Mouse (Mus musculus) ES-Bruce4 (cell line): Measurements from ENCODE around the gene Zfp651. TPM values are rescaled to one million over a fixed set of nuclear protein-coding genes. Genes with fewer than 3 reads are reported as not detected.

Source experiments
- H3K27ac ChIP-seq: 2 replicates; pipeline ENCODE4 v1.5.1; 2012; ENCODE audit warnings: low read length, inconsistent platforms; ENCODE audit not compliant: insufficient read depth
- H3K27me3 ChIP-seq: 2 replicates; pipeline ENCODE4 v1.6.1; 2012; ENCODE audit warnings: mild to moderate bottlenecking, low read length, inconsistent platforms; ENCODE audit not compliant: control insufficient read depth, poor library complexity, insufficient read depth, severe bottlenecking
- H3K36me3 ChIP-seq: 2 replicates; pipeline ENCODE4 v1.6.1; 2012; ENCODE audit warnings: inconsistent platforms, mild to moderate bottlenecking, low read length, moderate library complexity; ENCODE audit not compliant: control insufficient read depth, poor library complexity, insufficient read depth, severe bottlenecking
- H3K4me1 ChIP-seq: one replicate; pipeline ENCODE4 v1.8.1; 2011; ENCODE audit warnings: low read length; ENCODE audit not compliant: control insufficient read depth, insufficient read depth
- H3K4me3 ChIP-seq: 2 replicates; pipeline ENCODE4 v1.5.1; 2011; ENCODE audit warnings: low read depth, mild to moderate bottlenecking, low read length
- H3K9ac ChIP-seq: 2 replicates; pipeline ENCODE4 v1.6.1; 2012; ENCODE audit warnings: low read depth, mild to moderate bottlenecking, inconsistent platforms; ENCODE audit not compliant: poor library complexity, severe bottlenecking
- H3K9me3 ChIP-seq: replicated peaks from 2 replicates; pipeline ENCODE4 v1.6.1; 2012; ENCODE audit warnings: mild to moderate bottlenecking, low read length, inconsistent platforms; ENCODE audit not compliant: control insufficient read depth, poor library complexity, insufficient read depth, severe bottlenecking
- CTCF ChIP-seq: IDR thresholded peaks from one replicate; pipeline ENCODE4 v1.8.1; 2011; ENCODE audit warnings: low read depth, low read length
- EP300 ChIP-seq: IDR thresholded peaks from 2 replicates; pipeline ENCODE4 v1.6.1; 2011; ENCODE audit warnings: low read depth, low read length; ENCODE audit not compliant: insufficient read depth
- POLR2A ChIP-seq: IDR thresholded peaks from one replicate; pipeline ENCODE4 v1.8.1; 2011; ENCODE audit warnings: low read length; ENCODE audit not compliant: insufficient read depth
- polyA plus RNA-seq: library from polyadenylated mRNA; stranded (reverse); fragments of >200 nt; gene quantifications from 2 replicates; pipeline ENCODE4 v1.2.4, GENCODE M21; 2011; ENCODE audit warnings: low read depth; ENCODE audit not compliant: missing spikeins, insufficient read depth, insufficient read length

The Zfp651 gene
- polyA plus RNA-seq, 1 experiment, result 6.5 TPM

GRCm38 (mm10) chr9:121761091-121761665 is 2.0 kb downstream of the Zfp651 start:
- TF ChIP-seq CTCF (no peak), POLR2A (no peak), EP300 (no peak)
- H3K4me3 ChIP-seq, result no peak overlapping the region
- H3K4me1 ChIP-seq, result peaks cover 3% of the 10 kb centered on the region
- no peak overlapping the region for H3K9ac ChIP-seq
- H3K9me3 ChIP-seq, result no peaks in the 10 kb centered on the region
- no peaks in the 10 kb centered on the region for H3K36me3 ChIP-seq
- no peak overlapping the region for H3K27ac ChIP-seq
- H3K27me3 ChIP-seq, result no peaks in the 10 kb centered on the region

- H3K4me1 ChIP-seq, result peaks cover 3% of the 10 kb centered on the region
- no peaks in the 10 kb centered on the region for H3K27me3 ChIP-seq
- H3K36me3 ChIP-seq, result no peaks in the 10 kb centered on the region
- H3K9me3 ChIP-seq, result no peaks in the 10 kb centered on the region
- no peak overlapping the region for H3K4me3 ChIP-seq
- TF ChIP-seq EP300, result no peak
- no peak for TF ChIP-seq CTCF
- no peak for TF ChIP-seq POLR2A
- no peak overlapping the region for H3K27ac ChIP-seq
- no peak overlapping the region for H3K9ac ChIP-seq
Measured at GRCm38 (mm10) chr9:121761787-121762186, 2.7 kb downstream of the Zfp651 start.

DNA sequence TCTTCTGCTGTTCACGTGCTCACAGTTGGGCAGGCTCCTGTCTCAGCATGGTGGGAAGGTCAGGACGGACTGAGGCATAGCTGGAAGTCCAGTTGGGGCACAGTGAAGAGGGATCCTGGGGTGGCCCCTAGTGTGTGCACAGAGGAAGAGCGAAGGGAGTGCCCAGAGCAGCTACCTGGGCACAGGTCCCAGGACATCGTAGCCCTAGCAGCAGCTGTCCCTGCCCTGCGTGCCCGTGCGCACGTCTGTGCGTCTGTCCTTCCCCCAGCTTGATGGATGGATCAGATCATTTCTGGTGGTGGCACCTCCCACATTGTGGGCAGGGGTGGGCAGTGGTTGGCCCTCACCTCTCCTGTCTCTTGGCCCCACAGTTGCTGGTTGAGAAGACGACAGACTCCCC is 3.1 kb downstream of the Zfp651 start:
- TF ChIP-seq CTCF, result no peak
- TF ChIP-seq EP300, result no peak
- no peak for TF ChIP-seq POLR2A
- H3K36me3 ChIP-seq, result no peaks in the 10 kb centered on the region

DNA sequence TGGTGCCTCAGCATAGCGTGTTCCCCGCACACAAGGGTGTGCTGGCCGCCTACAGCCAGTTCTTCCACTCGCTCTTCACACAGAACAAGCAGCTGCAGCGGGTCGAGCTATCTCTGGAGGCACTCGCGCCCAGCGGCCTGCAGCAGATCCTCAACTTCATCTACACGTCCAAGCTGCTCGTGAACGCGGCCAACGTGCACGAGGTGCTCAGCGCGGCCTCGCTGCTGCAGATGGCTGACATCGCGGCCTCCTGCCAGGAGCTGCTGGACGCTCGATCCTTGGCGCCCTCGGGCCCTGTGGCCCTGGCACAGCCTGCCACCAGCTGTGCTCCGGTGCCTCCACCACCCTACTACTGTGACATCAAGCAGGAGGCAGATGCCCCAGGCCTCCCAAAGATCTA is 3.6 kb downstream of the Zfp651 start:
- H3K27me3 ChIP-seq, result no peaks in the 10 kb centered on the region
- H3K4me1 ChIP-seq, result peaks cover 3% of the 10 kb centered on the region
- no peak overlapping the region for H3K4me3 ChIP-seq
- no peak overlapping the region for H3K27ac ChIP-seq
- H3K36me3 ChIP-seq, result no peaks in the 10 kb centered on the region
- no peak for TF ChIP-seq CTCF
- TF ChIP-seq POLR2A, result no peak
- H3K9ac ChIP-seq, result no peak overlapping the region
- H3K9me3 ChIP-seq, result no peaks in the 10 kb centered on the region

More for the DNA sequence above, 3.1 kb downstream of the Zfp651 start:
- Histone ChIP-seq H3K9me3 (no peaks in the 10 kb centered on the region), H3K27me3 (no peaks in the 10 kb centered on the region), H3K9ac (no peak overlapping the region), H3K4me3 (no peak overlapping the region), H3K4me1 (peaks cover 3% of the 10 kb centered on the region), H3K27ac (no peak overlapping the region)

DNA sequence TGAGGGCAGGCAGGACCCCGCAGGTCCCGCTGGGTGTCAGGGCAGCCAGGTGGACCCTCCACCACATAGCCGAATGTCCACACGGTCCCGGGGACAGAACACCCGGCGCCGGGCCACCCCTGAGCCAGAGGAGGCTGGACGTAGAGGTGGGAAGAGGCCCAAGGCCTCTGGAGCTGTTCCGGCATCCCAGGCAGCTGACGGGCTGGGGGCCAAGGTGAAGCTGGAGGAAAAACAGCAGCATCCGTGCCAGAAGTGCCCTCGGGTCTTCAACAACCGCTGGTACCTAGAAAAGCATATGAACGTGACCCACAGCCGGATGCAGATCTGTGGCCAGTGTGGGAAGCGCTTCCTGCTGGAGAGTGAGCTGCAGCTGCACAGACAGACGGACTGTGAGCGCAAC is 4.6 kb downstream of the Zfp651 start:
- Histone ChIP-seq H3K27ac (no peak overlapping the region), H3K9ac (no peak overlapping the region), H3K27me3 (no peaks in the 10 kb centered on the region), H3K4me1 (peaks cover 3% of the 10 kb centered on the region), H3K4me3 (no peak overlapping the region), H3K36me3 (no peaks in the 10 kb centered on the region), H3K9me3 (no peaks in the 10 kb centered on the region)
- no peak for TF ChIP-seq EP300
- no peak for TF ChIP-seq CTCF
- TF ChIP-seq POLR2A, result no peak

DNA sequence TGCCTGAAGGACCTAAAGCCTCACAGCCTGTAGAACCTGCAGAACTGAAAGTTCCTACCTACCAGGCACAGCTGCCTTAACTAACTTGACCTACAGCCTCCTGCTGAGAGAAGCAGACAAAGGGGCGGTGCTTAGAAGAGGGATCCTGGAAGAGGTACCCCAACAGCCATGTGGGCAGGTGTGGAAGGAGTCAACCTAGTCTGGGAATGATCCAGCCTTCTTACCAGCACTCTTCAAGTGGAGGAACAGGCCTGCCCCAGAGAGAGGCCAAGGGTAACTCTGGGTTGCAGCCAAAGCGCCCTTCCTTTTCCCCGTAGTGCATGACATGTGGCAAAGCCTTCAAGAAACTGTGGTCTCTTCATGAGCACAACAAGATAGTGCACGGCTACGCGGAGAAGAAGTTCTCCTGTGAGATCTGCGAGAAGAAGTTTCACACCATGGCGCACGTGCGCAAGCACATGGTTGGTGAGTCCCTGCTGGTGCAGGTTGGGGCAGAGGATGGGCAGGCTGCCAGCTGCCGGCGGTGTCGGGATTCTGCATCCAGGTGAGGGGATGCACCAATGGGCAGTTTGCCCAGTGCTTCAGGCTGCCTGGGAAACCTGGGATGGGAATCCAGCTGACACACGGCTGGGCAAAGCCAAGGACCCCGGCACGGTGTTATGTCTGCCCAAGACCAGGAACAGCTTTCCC is 6.2 kb downstream of the Zfp651 start:
- H3K27ac ChIP-seq, result no peak overlapping the region
- no peaks in the 10 kb centered on the region for H3K9me3 ChIP-seq
- H3K27me3 ChIP-seq, result no peaks in the 10 kb centered on the region
- TF ChIP-seq CTCF (no peak), EP300 (no peak), POLR2A (no peak)
- no peak overlapping the region for H3K4me3 ChIP-seq
- no peak overlapping the region for H3K9ac ChIP-seq
- no peaks in the 10 kb centered on the region for H3K36me3 ChIP-seq
- peaks cover 3% of the 10 kb centered on the region for H3K4me1 ChIP-seq
